Mouse (Mus musculus) brain, adult 2 months (tissue): ENCODE data around the gene Tmem245.

Source experiments
- DNase-seq: peaks from one replicate; pipeline ENCODE4 v3.0.0; 2011; ENCODE audit warnings: low read depth, low spot score

Tmem245 gene

GRCm38 (mm10) chr4:56820017-56820550 is 127.2 kb downstream of the Tmem245 start:
- DNase-seq: peak; percentile 67
